Mouse (Mus musculus) colon, adult 2 months (tissue): ENCODE data around the gene Frs3. TPM values are rescaled to one million over a fixed set of nuclear protein-coding genes. Genes with fewer than 3 reads are reported as not detected.

ENCODE experiments used
- polyA plus RNA-seq: library from polyadenylated mRNA; depleted of rRNA; stranded (reverse); fragments of >200 nt; gene quantifications from 2 replicates; pipeline ENCODE4 v1.2.3, GENCODE M21; 2012; rRNA removed

Frs3 gene
- 13.0 and 15.1 TPM in 2 replicates for polyA plus RNA-seq

GRCm38 (mm10) chr17:47688608-47689575 is at the start of gene Frs3:
Gene Frs3, plus strand, starts transcription at chr17:47689030.

GRCm38 (mm10) chr17:47688344-47688607 is 554 bp upstream of the Frs3 start, which contains the start of gene Tomm6:
Gene Tomm6, minus strand, starts transcription at chr17:47688386.

GRCm38 (mm10) chr17:47694442-47694502 is 5.4 kb downstream of the Frs3 start, which contains the start of gene Gm21981:
Gene Gm21981, minus strand, starts transcription at chr17:47694455.

GRCm38 (mm10) chr17:47694503-47695336 is 5.9 kb downstream of the Frs3 start, which contains the start of gene Prickle4:
Gene Prickle4, minus strand, starts transcription at chr17:47694736.

GRCm38 (mm10) chr17:47726566-47726965 is 37.7 kb downstream of the Frs3 start, which contains the start of gene Pgc:
Gene Pgc, plus strand, starts transcription at chr17:47726842.

GRCm38 (mm10) chr17:47736856-47737255 is 48.0 kb downstream of the Frs3 start, which contains the start of gene Tfeb:
Gene Tfeb, plus strand, starts transcription at chr17:47737030.

Other genes starting within 250 kb of the Frs3 start
- gene Taf8, start 186.7 kb upstream of the Frs3 start, polyA plus RNA-seq = 15.2 and 17.2 TPM in 2 replicates
- 124 and 129 TPM in 2 replicates for gene Ccnd3, start 184.0 kb upstream of the Frs3 start, polyA plus RNA-seq
- gene Bysl, start 77.5 kb upstream of the Frs3 start, polyA plus RNA-seq = 8.1 and 8.4 TPM in 2 replicates
- gene Med20, start 77.4 kb upstream of the Frs3 start, polyA plus RNA-seq = 16.6 and 19.9 TPM in 2 replicates
- 0.73 and 0.74 TPM in 2 replicates for gene Gm20517, start 77.4 kb upstream of the Frs3 start, polyA plus RNA-seq
- gene Usp49, start 58.3 kb upstream of the Frs3 start, polyA plus RNA-seq = 8.9 and 11.0 TPM in 2 replicates
- 75.5 and 81.0 TPM in 2 replicates for gene Tomm6, start 644 bp upstream of the Frs3 start, polyA plus RNA-seq
- 0.90 and 1.1 TPM in 2 replicates for gene Gm21981, start 5.4 kb downstream of the Frs3 start, polyA plus RNA-seq
- gene Prickle4, start 5.7 kb downstream of the Frs3 start, polyA plus RNA-seq = 2.8 and 3.4 TPM in 2 replicates
- 0.43 and 0.95 TPM in 2 replicates for gene Pgc, start 37.8 kb downstream of the Frs3 start, polyA plus RNA-seq
- gene Tfeb, start 48.0 kb downstream of the Frs3 start, polyA plus RNA-seq = 50.1 and 54.3 TPM in 2 replicates
- 15.9 and 20.7 TPM in 2 replicates for gene Mdfi, start 145.7 kb downstream of the Frs3 start, polyA plus RNA-seq
- 151 and 163 TPM in 2 replicates for gene Foxp4, start 235.6 kb downstream of the Frs3 start, polyA plus RNA-seq